Mouse (Mus musculus) limb, embryonic 11.5 days (tissue): ENCODE measurements around the gene Nell1. TPM values are rescaled to one million over a fixed set of nuclear protein-coding genes. Genes with fewer than 3 reads are reported as not detected.

Experiments used
- ATAC-seq: fragments of 200-750 bp; cut with Nextera tagmentation; 2 replicates; pipeline ENCODE4 v1.8.0; 2017; ENCODE audit warnings: low read depth; ENCODE audit not compliant: insufficient number of reproducible peaks, low FRiP score, low TSS enrichment
- DNase-seq: peaks from one replicate; pipeline ENCODE4 v3.0.0-alpha.2; 2015; ENCODE audit warnings: low spot score
- H3K27ac ChIP-seq: fragments of 300-500 bp; sonication (generic); replicated peaks from 2 replicates; pipeline ENCODE4 v1.5.1; 2014; ENCODE audit warnings: low read depth, mild to moderate bottlenecking, low read length
- H3K27me3 ChIP-seq: fragments of 300-500 bp; sonication (generic); 2 replicates; pipeline ENCODE4 v1.6.1; 2014; ENCODE audit warnings: mild to moderate bottlenecking, low read length, mixed read lengths; ENCODE audit not compliant: control insufficient read depth, insufficient read depth
- H3K36me3 ChIP-seq: fragments of 300-500 bp; sonication (generic); 2 replicates; pipeline ENCODE4 v1.6.1; 2014; ENCODE audit warnings: mild to moderate bottlenecking, low read length, moderate library complexity, mixed read lengths; ENCODE audit not compliant: control insufficient read depth, insufficient read depth
- H3K4me1 ChIP-seq: fragments of 300-500 bp; sonication (generic); 2 replicates; pipeline ENCODE4 v1.6.1; 2014; ENCODE audit warnings: low read length, mixed read lengths; ENCODE audit not compliant: control insufficient read depth, insufficient read depth
- H3K4me2 ChIP-seq: fragments of 300-500 bp; sonication (generic); 2 replicates; pipeline ENCODE4 v1.6.1; 2014; ENCODE audit warnings: low read depth, mild to moderate bottlenecking, moderate library complexity; ENCODE audit not compliant: severe bottlenecking
- H3K4me3 ChIP-seq: fragments of 300-500 bp; sonication (generic); 2 replicates; pipeline ENCODE4 v1.5.1; 2014; ENCODE audit warnings: low read depth, low read length
- H3K9ac ChIP-seq: fragments of 300-500 bp; sonication (generic); 2 replicates; pipeline ENCODE4 v1.6.1; 2014; ENCODE audit warnings: mild to moderate bottlenecking, low read length
- H3K9me3 ChIP-seq: fragments of 300-500 bp; sonication (generic); 2 replicates; pipeline ENCODE4 v1.6.1; 2016; ENCODE audit warnings: low read length; ENCODE audit not compliant: control insufficient read depth
- WGBS: fragments of 180-500 bp; shearing (Covaris S2); extraction: QIAGEN DNeasy Blood & Tissue Kit; methylation state at CpG from one replicate; pipeline ENCODE4 v1.1.7; 2014; 5-methylcytosine and 5-hydroxymethylcytosine counted together
- polyA plus RNA-seq: library from polyadenylated mRNA; unstranded; fragments of >200 nt; fragmentation: Nextera tagmentation; extraction: Ambion mirVana; gene quantifications from 2 replicates; pipeline ENCODE4 v1.2.1, GENCODE M21; 2014

The Nell1 gene
- polyA plus RNA-seq, 1 experiment from 2014 or later = 0.65 TPM

GRCm38 (mm10) chr7:50551426-50551825, 576.8 kb downstream of the Nell1 start:
- H3K27me3 ChIP-seq = no peaks in the 10 kb centered on the region
- no peak overlapping the region for H3K9ac ChIP-seq
- no peaks in the 10 kb centered on the region for H3K9me3 ChIP-seq
- WGBS = 78% methylated on average over 4 of the region's 4 CpGs
- DNase-seq (no peak), ATAC-seq (no peak)
- no peak overlapping the region for H3K27ac ChIP-seq
- no peak overlapping the region for H3K4me3 ChIP-seq
- no peaks in the 10 kb centered on the region for H3K4me1 ChIP-seq
- no peaks in the 10 kb centered on the region for H3K36me3 ChIP-seq
- H3K4me2 ChIP-seq = no peak overlapping the region

DNA sequence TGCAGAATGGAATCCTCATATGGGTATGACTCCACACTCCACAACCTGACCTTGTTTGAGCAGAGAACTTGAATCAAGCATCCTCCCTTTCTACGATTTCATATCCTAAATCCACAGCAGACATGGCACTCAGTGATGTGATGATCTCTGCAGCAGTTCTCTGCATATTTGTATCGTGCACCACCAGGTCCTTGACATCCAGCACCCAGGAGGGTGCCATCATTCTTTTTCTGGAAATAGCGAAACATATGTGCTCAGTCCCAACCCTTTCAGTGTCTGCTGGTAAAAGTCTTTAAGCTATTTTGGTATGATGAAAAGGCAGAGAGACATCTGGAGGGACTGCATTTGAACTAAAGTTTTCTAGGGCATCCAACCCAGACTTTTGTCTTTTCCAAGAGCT, 588.0 kb downstream of the Nell1 start:
- DNase-seq = no peak
- no peaks in the 10 kb centered on the region for H3K9me3 ChIP-seq
- H3K27me3 ChIP-seq = no peaks in the 10 kb centered on the region
- 85% methylated on average over 3 of the region's 3 CpGs for WGBS
- no peaks in the 10 kb centered on the region for H3K4me1 ChIP-seq
- H3K27ac ChIP-seq = no peak overlapping the region
- H3K4me3 ChIP-seq = no peak overlapping the region
- H3K9ac ChIP-seq = no peak overlapping the region
- H3K36me3 ChIP-seq = no peaks in the 10 kb centered on the region
- no peak overlapping the region for H3K4me2 ChIP-seq
- no peak for ATAC-seq

- H3K36me3 ChIP-seq = no peaks in the 10 kb centered on the region
- WGBS = 77% methylated on average over 7 of the region's 7 CpGs
- no peaks in the 10 kb centered on the region for H3K4me1 ChIP-seq
- no peak overlapping the region for H3K4me3 ChIP-seq
- H3K27ac ChIP-seq = no peak overlapping the region
- ATAC-seq (no peak), DNase-seq (no peak)
- H3K27me3 ChIP-seq = no peaks in the 10 kb centered on the region
- no peaks in the 10 kb centered on the region; the same call in 1 of the 2 replicates for H3K9me3 ChIP-seq
- no peak overlapping the region for H3K4me2 ChIP-seq
- no peak overlapping the region for H3K9ac ChIP-seq
Measured at GRCm38 (mm10) chr7:50573841-50574240, 599.2 kb downstream of the Nell1 start.

DNA sequence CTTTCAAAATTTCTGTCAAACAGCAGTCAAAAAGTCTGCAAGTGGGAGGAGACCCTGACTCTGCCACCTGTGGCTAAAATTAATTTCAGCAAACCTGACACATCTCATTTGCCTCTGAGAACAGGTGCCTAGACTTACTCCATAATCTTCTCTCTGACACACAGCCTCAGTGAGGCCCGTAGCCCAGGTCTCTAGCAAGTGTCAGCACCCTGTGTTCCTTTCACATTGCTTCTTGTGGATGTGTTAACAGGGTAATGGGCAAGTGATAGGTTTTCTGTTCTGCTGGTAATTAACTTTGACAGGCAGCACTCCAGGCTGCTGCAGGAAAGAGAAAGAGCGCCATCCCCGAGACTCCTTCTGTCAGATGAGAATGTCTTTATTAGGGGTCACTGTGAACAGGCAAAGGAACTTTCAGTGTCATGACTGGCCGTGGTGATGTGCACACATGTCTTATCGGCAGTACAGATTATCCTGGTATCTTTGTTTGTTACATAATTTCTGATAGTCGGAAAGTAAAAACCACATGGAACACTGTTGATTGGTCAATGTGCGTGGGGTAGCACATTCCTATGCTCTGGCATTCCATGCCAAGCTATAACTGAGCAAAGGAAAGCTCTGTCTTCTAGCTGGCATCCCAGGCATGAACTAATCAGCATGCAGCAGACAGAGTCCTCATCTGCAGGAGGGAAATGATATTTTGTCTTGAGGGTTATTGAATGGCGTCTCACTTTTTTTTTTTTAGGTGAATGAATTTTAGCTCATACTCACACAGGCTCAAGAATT, 614.2 kb downstream of the Nell1 start:
- Histone ChIP-seq H3K4me3 (no peak overlapping the region), H3K27me3 (no peaks in the 10 kb centered on the region), H3K9ac (no peak overlapping the region), H3K27ac (no peak overlapping the region), H3K9me3 (no peaks in the 10 kb centered on the region), H3K4me1 (no peaks in the 10 kb centered on the region), H3K36me3 (no peaks in the 10 kb centered on the region), H3K4me2 (no peak overlapping the region)
- DNase-seq = no peak
- ATAC-seq = no peak
- 74% methylated on average over 8 of the region's 8 CpGs for WGBS

DNA sequence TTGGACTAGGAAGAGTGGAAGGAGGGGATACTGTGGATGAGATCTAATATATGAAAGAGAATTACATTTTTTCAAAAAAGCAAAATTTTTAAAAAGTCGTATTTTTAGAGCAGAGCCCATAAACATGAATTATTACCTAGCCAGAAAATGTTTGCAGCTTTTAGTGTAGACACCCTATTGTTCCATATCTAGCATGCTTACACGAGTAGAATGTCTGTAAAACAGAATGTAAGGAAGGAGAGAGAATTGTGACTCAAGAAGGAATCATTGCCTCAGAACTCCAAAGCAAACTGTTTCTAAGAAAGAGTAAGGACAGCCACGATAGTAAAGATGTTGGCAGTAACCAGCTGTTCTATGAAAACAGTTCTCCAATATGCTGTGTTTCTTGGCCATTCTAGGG, 624.2 kb downstream of the Nell1 start, which contains the start of gene 4933405O20Rik:
4933405O20Rik (plus strand) TSS at position 301 of the 400 bp plus-strand sequence.
- DNase-seq (no peak), ATAC-seq (no peak)
- no peak within 1 kb of the TSS for H3K4me3 ChIP-seq
- no peak within 1 kb of the TSS for H3K27ac ChIP-seq
- no peaks in the 10 kb centered on the region for H3K27me3 ChIP-seq
- no peaks in the 10 kb centered on the region for H3K36me3 ChIP-seq
- no peak within 1 kb of the TSS for H3K4me2 ChIP-seq
- H3K9ac ChIP-seq = no peak within 1 kb of the TSS
- no peaks in the 10 kb centered on the region for H3K4me1 ChIP-seq
- no peaks in the 10 kb centered on the region for H3K9me3 ChIP-seq
- 81% methylated on average over 3 of the region's 3 CpGs for WGBS

DNA sequence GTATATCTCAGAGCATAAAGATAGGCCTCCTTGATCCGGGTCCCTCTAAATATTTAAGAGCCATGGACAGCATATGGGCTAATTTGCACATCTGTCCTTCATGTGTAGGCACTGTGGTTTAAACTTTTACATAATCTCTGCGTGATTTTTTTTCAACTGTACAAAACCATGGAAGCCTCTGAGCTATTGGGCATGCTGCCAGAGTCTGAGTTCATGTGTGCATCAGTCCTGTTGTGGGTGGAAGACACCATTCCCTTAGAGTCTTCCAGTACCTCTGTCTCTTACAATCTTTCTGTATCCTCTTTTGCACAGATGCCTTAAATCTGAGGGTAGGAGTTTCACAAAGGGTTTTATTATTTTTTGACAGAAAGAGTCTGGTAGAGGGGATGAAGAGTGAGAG, 639.4 kb downstream of the Nell1 start:
- WGBS = 75% methylated on average over 2 of the region's 2 CpGs
- no peaks in the 10 kb centered on the region for H3K4me1 ChIP-seq
- DNase-seq = no peak
- H3K36me3 ChIP-seq = no peaks in the 10 kb centered on the region
- no peaks in the 10 kb centered on the region for H3K9me3 ChIP-seq
- H3K4me3 ChIP-seq = no peak overlapping the region
- H3K27ac ChIP-seq = no peak overlapping the region
- H3K27me3 ChIP-seq = no peaks in the 10 kb centered on the region
- H3K4me2 ChIP-seq = no peak overlapping the region
- no peak for ATAC-seq
- H3K9ac ChIP-seq = no peak overlapping the region

GRCm38 (mm10) chr7:50629186-50629585, 654.5 kb downstream of the Nell1 start:
- H3K4me3 ChIP-seq = no peak overlapping the region
- no peaks in the 10 kb centered on the region for H3K27me3 ChIP-seq
- 76% methylated on average over 3 of the region's 3 CpGs for WGBS
- no peak overlapping the region for H3K27ac ChIP-seq
- no peaks in the 10 kb centered on the region for H3K9me3 ChIP-seq
- no peak for ATAC-seq
- no peaks in the 10 kb centered on the region for H3K4me1 ChIP-seq
- no peak overlapping the region for H3K9ac ChIP-seq
- H3K36me3 ChIP-seq = no peaks in the 10 kb centered on the region
- no peak for DNase-seq
- H3K4me2 ChIP-seq = no peak overlapping the region

DNA sequence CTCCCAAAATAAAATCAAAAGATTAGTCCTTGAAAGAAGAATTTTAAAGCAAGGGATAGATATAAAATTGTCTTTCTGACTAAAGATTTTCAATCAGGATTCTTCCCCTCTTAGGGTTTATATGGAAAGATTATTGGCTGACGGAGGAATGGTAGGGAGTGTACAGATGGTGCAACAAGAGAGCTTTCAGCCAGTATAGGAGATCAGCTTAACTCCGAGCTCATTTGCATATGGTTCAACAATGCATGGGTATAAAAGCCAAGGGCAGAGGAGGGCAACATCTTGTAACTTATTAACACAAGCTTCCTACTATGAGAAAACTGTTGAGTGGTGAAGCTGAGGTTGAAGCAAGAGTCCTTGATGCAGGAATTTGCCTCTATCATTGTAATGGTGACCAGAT, 658.5 kb downstream of the Nell1 start:
- H3K27me3 ChIP-seq = no peaks in the 10 kb centered on the region
- no peak overlapping the region for H3K9ac ChIP-seq
- 86% methylated on average over 2 of the region's 2 CpGs for WGBS
- DNase-seq (no peak), ATAC-seq (no peak)
- no peaks in the 10 kb centered on the region for H3K36me3 ChIP-seq
- H3K4me1 ChIP-seq = no peaks in the 10 kb centered on the region
- no peak overlapping the region for H3K4me3 ChIP-seq
- H3K27ac ChIP-seq = no peak overlapping the region
- no peak overlapping the region for H3K4me2 ChIP-seq
- no peaks in the 10 kb centered on the region for H3K9me3 ChIP-seq

DNA sequence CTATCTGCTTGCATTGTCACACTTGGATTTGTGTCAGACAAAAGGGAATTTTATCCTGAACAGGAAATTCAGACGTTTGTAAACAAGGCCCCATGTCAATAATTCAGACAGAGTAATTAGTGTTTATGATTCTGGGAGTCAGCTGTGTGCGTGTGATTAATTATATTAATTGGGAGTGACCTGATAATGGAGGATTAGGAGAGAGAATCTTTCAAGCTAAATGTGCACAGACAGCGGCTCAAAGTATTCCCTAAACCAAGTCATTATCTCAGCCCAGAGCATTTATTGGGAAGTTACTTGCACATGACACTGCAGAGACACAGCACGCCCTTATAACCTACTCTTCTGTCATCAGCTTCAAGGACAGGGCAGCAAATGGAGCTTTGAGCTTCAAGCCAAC, 697.6 kb downstream of the Nell1 start:
- ATAC-seq = no peak

More for the DNA sequence above, 697.6 kb downstream of the Nell1 start:
- H3K4me1 ChIP-seq = no peaks in the 10 kb centered on the region
- H3K27me3 ChIP-seq = no peaks in the 10 kb centered on the region
- H3K9ac ChIP-seq = no peak overlapping the region
- H3K27ac ChIP-seq = no peak overlapping the region
- no peaks in the 10 kb centered on the region for H3K9me3 ChIP-seq
- 70% methylated on average over 4 of the region's 4 CpGs for WGBS
- no peaks in the 10 kb centered on the region for H3K36me3 ChIP-seq
- H3K4me3 ChIP-seq = no peak overlapping the region
- H3K4me2 ChIP-seq = no peak overlapping the region
- DNase-seq = no peak
